ENCODE assay signal across 20 mouse cellular contexts in genomic region chr13:60269406-60269841, GRCm38 (mm10).
DNase-seq lines count a peak whose midpoint lies in the region; ATAC-seq and TF ChIP-seq lines count a peak whose summit lies in the region.
"Had no signal": no experiment of that assay in that cellular context is flagged by ENCODE, and none has a peak within 500 bp of the region (broad histone marks: within the 10 kb centered on the region; RNA-seq: fewer than 3 reads in every experiment).

No protein-coding gene starts in this region.

- H3K36me3 ChIP-seq in kidney, postnatal 0 days (ENCODE audit: insufficient read depth, low read length) = no peaks in the 10 kb centered on the region
- H3K36me3 ChIP-seq in limb, embryonic 13.5 days = no peaks in the 10 kb centered on the region
- no peaks in the 10 kb centered on the region for H3K36me3 ChIP-seq in hindbrain, postnatal 0 days (ENCODE audit: insufficient read depth, low read length)
- H3K36me3 ChIP-seq in heart, adult 2 months (ENCODE audit: control insufficient read depth, insufficient read depth, low read length) = no peaks in the 10 kb centered on the region
- H3K36me3 ChIP-seq: embryonic facial prominence, embryonic 15.5 days; forebrain, embryonic 10.5 days; heart, embryonic 12.5 days; liver, embryonic 15.5 days; midbrain, embryonic 13.5 days; stomach, embryonic 15.5 days had no signal

- no peak overlapping the region for H3K27ac ChIP-seq in kidney, postnatal 0 days
- peak overlapping the region; percentile 83 for H3K27ac ChIP-seq in limb, embryonic 13.5 days
- no peak overlapping the region for H3K27ac ChIP-seq in gastrocnemius, adult 2 months
- H3K27ac ChIP-seq in hindbrain, postnatal 0 days = no peak overlapping the region
- H3K27ac ChIP-seq in heart, adult 2 months = no peak overlapping the region
- H3K27ac ChIP-seq: embryonic facial prominence, embryonic 15.5 days; forebrain, embryonic 10.5 days; liver, embryonic 15.5 days; midbrain, embryonic 13.5 days; stomach, embryonic 15.5 days had no signal

- no peak for TF ChIP-seq POLR2A in heart, adult 2 months (IDR thresholded peaks at IDR 0.05; ENCODE audit: insufficient read depth, low read depth, low read length)

- 21% methylated on average over 9 of the region's 9 CpGs for WGBS in kidney, postnatal 0 days
- 19% methylated on average over 9 of the region's 9 CpGs for WGBS in limb, embryonic 13.5 days
- 62% methylated on average over 9 of the region's 9 CpGs for WGBS in hindbrain, postnatal 0 days
- WGBS in heart, adult 2 months = 87% methylated on average over 9 of the region's 9 CpGs

- peak; percentile 52 for DNase-seq in brain, adult 2 months (ENCODE audit: low read depth, low spot score)
- DNase-seq in kidney, adult 11 months = peak; percentile 59
- DNase-seq in kidney, postnatal 0 days (ENCODE audit: low spot score) = peak; percentile 80
- no peak for DNase-seq in gastrocnemius, adult 2 months
- no peak for DNase-seq in hindbrain, postnatal 0 days (ENCODE audit: low spot score)
- DNase-seq in heart, adult 2 months = no peak
- DNase-seq: cerebellum, adult 2 months; heart, postnatal 36 days; left cerebral cortex, postnatal 4 days; thymus, postnatal 25 days had no signal

- H3K4me3 ChIP-seq in kidney, postnatal 0 days (replicated peaks; ENCODE audit: low read depth, low read length) = no peak overlapping the region
- H3K4me3 ChIP-seq in limb, embryonic 13.5 days = no peak overlapping the region
- no peak overlapping the region for H3K4me3 ChIP-seq in gastrocnemius, adult 2 months
- no peak overlapping the region for H3K4me3 ChIP-seq in hindbrain, postnatal 0 days (ENCODE audit: low read length)
- no peak overlapping the region for H3K4me3 ChIP-seq in heart, adult 2 months
- H3K4me3 ChIP-seq: embryonic facial prominence, embryonic 15.5 days; forebrain, embryonic 10.5 days; heart, embryonic 12.5 days; liver, embryonic 15.5 days; midbrain, embryonic 13.5 days; myocyte; stomach, embryonic 15.5 days had no signal

- no peak overlapping the region for H3K9ac ChIP-seq in kidney, postnatal 0 days (ENCODE audit: low read depth, low read length)
- H3K9ac ChIP-seq in limb, embryonic 13.5 days = no peak overlapping the region
- H3K9ac ChIP-seq in hindbrain, postnatal 0 days (replicated peaks; ENCODE audit: low read length) = no peak overlapping the region
- H3K9ac ChIP-seq in heart, adult 2 months (ENCODE audit: low read depth, low read length) = no peak overlapping the region
- H3K9ac ChIP-seq: embryonic facial prominence, embryonic 15.5 days; heart, embryonic 12.5 days; liver, embryonic 15.5 days; midbrain, embryonic 13.5 days; stomach, embryonic 15.5 days had no signal

- intact Hi-C loops in gastrocnemius, adult 2 months (cut with DNase I) = no loop called here
- intact Hi-C loops in heart, adult 2 months (cut with DNase I) = no loop called here

- H3K4me2 ChIP-seq in kidney, postnatal 0 days (ENCODE audit: low read length) = no peak overlapping the region
- H3K4me2 ChIP-seq in limb, embryonic 13.5 days (replicated peaks) = peak overlapping the region; percentile 55; the same call in 1 of the 2 replicates
- no peak overlapping the region for H3K4me2 ChIP-seq in hindbrain, postnatal 0 days (ENCODE audit: low read depth, low read length)
- H3K4me2 ChIP-seq: embryonic facial prominence, embryonic 15.5 days; heart, embryonic 12.5 days; liver, embryonic 15.5 days; midbrain, embryonic 13.5 days; stomach, embryonic 15.5 days had no signal

- ATAC-seq in kidney, postnatal 0 days (replicated peaks; ENCODE audit: low FRiP score, low read depth) = peak; percentile 50
- ATAC-seq in limb, embryonic 13.5 days (ENCODE audit: low FRiP score, low read depth) = no peak
- no peak for ATAC-seq in hindbrain, postnatal 0 days
- ATAC-seq: hindbrain, embryonic 16.5 days; lung, postnatal 0 days; midbrain, embryonic 13.5 days had no signal

- no peak for TF ChIP-seq CTCF in kidney, postnatal 0 days (IDR thresholded peaks at IDR 0.05; ENCODE audit: low read depth)
- TF ChIP-seq CTCF in gastrocnemius, adult 2 months (IDR thresholded peaks at IDR 0.05) = no peak
- TF ChIP-seq CTCF in hindbrain, postnatal 0 days (IDR thresholded peaks at IDR 0.05; ENCODE audit: low read depth) = no peak
- TF ChIP-seq CTCF in heart, adult 2 months (IDR thresholded peaks at IDR 0.05) = no peak

- no peaks in the 10 kb centered on the region for H3K79me2 ChIP-seq in heart, adult 2 months (replicated peaks; ENCODE audit: control insufficient read depth, insufficient read depth, low read length)

- no peaks in the 10 kb centered on the region for H3K27me3 ChIP-seq in kidney, postnatal 0 days (ENCODE audit: insufficient read depth, low read length)
- H3K27me3 ChIP-seq in limb, embryonic 13.5 days = no peaks in the 10 kb centered on the region
- H3K27me3 ChIP-seq in hindbrain, postnatal 0 days (ENCODE audit: insufficient read depth, low read length) = no peaks in the 10 kb centered on the region
- no peaks in the 10 kb centered on the region for H3K27me3 ChIP-seq in heart, adult 2 months (ENCODE audit: control insufficient read depth, insufficient read depth, low read length)
- H3K27me3 ChIP-seq: embryonic facial prominence, embryonic 15.5 days; heart, embryonic 12.5 days; liver, embryonic 15.5 days; midbrain, embryonic 13.5 days; stomach, embryonic 15.5 days had no signal

- peaks cover 15% of the 10 kb centered on the region; the same call in 1 of the 2 replicates for H3K4me1 ChIP-seq in kidney, postnatal 0 days (replicated peaks; ENCODE audit: insufficient read depth, low read length)
- H3K4me1 ChIP-seq in limb, embryonic 13.5 days = peaks cover 62% of the 10 kb centered on the region
- no peaks in the 10 kb centered on the region for H3K4me1 ChIP-seq in hindbrain, postnatal 0 days (ENCODE audit: insufficient read depth, low read length)
- H3K4me1 ChIP-seq in heart, adult 2 months (ENCODE audit: control insufficient read depth, insufficient read depth, low read length) = peaks cover 3% of the 10 kb centered on the region; the same call in 1 of the 2 replicates
- H3K4me1 ChIP-seq: liver, embryonic 15.5 days; midbrain, embryonic 13.5 days had no signal

- H3K9me3 ChIP-seq in kidney, postnatal 0 days (replicated peaks; ENCODE audit: low read length) = no peaks in the 10 kb centered on the region
- H3K9me3 ChIP-seq in limb, embryonic 13.5 days = peaks cover 5% of the 10 kb centered on the region
- no peaks in the 10 kb centered on the region for H3K9me3 ChIP-seq in hindbrain, postnatal 0 days (ENCODE audit: low read length)
- H3K9me3 ChIP-seq: liver, embryonic 15.5 days; stomach, embryonic 15.5 days had no signal

- no peak for TF ChIP-seq EP300 in heart, adult 2 months (IDR thresholded peaks at IDR 0.05; ENCODE audit: insufficient read depth, low read depth, low read length)

Comparison
In these comparisons a context has a peak if more than half of its experiments do, and no peak if none do; other contexts are left out.
1. DNase-seq: peak in brain, adult 2 months (single experiment), kidney, adult 11 months (single experiment) and kidney, postnatal 0 days (single experiment); none in gastrocnemius, adult 2 months (single experiment), hindbrain, postnatal 0 days (single experiment) and heart, adult 2 months (0 of 2).